Mouse (Mus musculus) yolk sac, embryonic 10.5 days (tissue): ENCODE data around the gene Bcl7c.
"Not testable (repeated sequence)": the region's sequence is repeated elsewhere in the genome, so short reads cannot be mapped to it uniquely, and the experiment has no call there.

Source experiments
- DNase-seq: peaks from one replicate; pipeline ENCODE4 v3.0.0-alpha.2; 2017; ENCODE audit warnings: low spot score

Gene Bcl7c

DNA sequence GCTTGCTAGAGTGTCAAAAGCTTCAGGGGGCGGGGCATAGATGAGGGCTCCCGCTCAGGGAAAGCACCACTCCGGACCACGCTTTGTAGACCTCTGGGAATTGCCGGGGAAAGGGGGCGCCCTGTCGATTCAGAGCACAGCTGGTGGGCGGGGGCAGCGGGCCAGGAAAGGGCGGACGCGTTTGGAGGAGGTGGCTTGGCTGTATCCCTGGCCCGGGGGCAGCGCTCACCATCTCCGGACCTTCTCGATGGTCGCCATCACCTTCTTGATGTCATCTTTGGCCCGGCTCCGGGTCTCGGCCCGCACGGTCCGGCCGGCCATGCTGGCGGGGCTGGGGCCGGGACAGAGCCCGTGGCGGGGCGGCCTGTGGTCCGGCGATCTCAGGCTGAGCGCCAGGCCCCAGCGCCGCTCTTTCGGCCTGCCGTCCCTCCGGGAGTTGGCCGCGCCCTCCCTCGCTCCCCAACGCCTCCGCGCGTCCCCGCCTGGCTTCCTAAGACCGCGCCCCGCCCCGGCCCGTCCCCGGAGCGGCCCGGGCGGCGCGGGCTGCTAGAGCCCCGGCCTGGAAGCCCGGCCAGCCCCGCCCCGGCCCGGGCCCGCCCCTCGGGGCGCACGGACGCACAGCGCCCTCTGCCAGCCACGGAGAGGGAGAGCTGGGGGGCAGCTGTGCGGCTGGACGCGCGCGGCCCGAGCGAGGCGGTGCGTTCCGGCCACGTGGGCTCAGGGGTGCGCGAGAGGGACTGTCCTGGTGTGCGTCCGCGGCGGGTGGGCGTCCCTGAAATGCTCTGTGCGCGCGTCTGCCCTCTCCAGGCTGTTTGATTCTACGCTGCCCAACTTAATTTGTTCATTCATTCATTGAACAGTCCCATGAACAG is at the start of gene Bcl7c:
TSS of gene Bcl7c (minus strand) at position 727 of the 872 bp plus-strand sequence.
- DNase-seq = peak; percentile 95

GRCm38 (mm10) chr7:127753741-127754140 is 45.0 kb upstream of the Bcl7c start:
- no peak for DNase-seq

GRCm38 (mm10) chr7:127753158-127753557 is 44.4 kb upstream of the Bcl7c start:
- DNase-seq = no peak

DNA sequence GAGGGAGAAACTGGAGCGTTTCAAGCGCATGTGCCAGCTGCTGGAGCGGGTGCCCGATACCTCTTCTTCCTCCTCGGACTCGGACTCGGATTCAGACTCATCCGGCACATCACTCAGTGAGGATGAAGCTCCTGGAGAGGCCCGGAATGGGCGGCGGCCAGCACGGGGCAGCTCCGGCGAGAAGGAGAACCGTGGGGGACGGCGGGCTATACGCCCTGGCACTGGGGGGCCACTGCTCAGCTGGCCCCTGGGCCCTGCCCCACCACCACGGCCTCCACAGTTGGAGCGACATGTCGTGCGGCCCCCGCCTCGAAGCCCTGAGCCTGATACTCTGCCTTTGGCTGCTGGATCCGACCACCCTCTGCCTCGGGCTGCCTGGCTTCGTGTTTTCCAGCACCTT is 43.3 kb upstream of the Bcl7c start:
- no peak for DNase-seq

GRCm38 (mm10) chr7:127751619-127752018 is 42.9 kb upstream of the Bcl7c start:
- DNase-seq = peak; percentile 62

GRCm38 (mm10) chr7:127750131-127751127 is 41.7 kb upstream of the Bcl7c start:
- DNase-seq = no peak

- no peak for DNase-seq
Observed at GRCm38 (mm10) chr7:127748235-127748560, 39.5 kb upstream of the Bcl7c start.

- DNase-seq = peak; percentile 73
Observed at GRCm38 (mm10) chr7:127747559-127748234, 39.0 kb upstream of the Bcl7c start.

DNA sequence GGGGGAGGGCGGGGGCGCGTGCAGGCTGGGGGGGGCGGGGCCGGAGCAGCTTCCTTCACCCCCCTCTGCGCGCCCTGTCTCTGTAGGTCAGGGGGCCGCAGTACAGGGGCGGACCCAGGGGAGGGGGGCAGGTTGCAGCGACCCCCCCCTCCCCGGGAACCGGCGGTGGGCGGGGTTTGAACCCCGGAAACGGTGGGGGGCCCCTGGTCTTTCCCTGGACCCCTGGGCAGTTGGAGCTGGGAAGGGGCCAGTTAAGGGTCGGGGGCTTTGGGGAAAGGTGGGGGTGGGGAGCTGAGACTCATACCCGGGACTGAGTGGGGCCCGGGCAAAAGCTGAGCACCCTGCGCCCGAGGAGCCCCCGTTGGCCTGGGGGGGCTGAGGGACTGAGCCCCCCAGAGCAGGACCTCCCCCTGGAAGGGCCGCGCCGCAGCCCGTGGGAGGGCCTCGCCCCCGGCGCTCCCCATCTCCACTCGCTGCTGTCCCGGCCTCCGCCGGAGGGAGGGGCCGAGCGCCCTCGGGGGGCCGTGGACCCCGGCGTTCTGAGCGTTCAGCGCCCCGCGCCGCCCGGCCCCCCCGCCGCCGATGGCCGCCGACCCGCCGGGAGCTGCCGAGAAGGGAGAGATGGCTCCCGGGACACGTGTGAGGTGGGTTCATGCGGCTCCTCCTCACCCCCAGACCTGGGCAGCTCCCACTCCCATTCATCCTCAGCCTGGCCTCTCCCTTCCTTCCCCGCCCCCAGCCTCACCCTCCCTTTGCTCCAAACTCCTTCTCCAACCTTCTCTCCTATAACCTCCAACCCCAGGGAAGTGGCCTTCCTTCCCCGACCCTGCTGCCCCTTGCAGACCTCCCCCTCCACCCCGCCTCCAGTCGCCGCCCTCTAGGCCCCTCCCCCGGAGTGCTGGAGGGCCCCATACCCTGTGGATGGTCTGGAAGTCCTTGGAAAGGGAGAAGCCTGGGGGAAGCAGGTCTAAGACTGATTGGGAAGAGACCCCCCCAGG is 38.1 kb upstream of the Bcl7c start:
- peak; percentile 91 for DNase-seq

- peak; percentile 99 for DNase-seq
Observed at GRCm38 (mm10) chr7:127745652-127746493, 37.1 kb upstream of the Bcl7c start.

GRCm38 (mm10) chr7:127745251-127745651 is 36.5 kb upstream of the Bcl7c start:
- peak; percentile 96 for DNase-seq

DNA sequence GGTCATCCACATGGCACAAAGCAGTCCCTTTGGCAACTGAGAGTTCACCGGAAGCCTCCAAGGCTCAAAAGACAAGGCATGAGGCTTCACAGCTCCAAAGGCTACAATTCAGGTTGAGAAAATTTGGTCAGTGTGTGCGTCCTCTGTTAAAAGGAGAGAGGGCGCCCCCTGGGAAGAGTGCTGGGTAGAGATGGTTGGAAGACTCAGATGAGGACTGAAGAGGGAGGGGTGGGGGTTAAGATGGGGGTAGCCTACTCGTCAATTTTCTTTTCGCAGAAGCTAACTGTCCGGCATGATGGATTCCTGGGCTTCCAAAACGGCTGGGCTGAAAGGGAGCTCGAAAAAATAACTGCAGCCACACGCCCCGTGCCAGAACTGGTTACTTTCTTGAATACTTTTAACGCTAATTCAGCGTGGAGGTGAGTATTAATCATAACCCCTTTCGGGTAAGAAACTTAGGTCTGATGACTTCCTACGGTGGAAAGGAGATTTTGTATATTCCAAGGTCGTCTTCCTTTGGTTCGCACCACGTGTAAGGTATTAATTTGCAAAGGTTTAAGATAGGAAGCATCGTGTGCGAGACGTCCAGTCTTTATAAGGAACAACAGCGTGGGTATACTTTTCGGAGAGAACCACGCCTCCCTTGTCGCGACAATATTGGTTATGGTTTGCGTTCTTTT is 35.8 kb upstream of the Bcl7c start, which contains the start of gene Fbxl19:
TSS of gene Fbxl19 (plus strand) at position 178 of the 680 bp plus-strand sequence.
- peak; percentile 76 for DNase-seq

DNA sequence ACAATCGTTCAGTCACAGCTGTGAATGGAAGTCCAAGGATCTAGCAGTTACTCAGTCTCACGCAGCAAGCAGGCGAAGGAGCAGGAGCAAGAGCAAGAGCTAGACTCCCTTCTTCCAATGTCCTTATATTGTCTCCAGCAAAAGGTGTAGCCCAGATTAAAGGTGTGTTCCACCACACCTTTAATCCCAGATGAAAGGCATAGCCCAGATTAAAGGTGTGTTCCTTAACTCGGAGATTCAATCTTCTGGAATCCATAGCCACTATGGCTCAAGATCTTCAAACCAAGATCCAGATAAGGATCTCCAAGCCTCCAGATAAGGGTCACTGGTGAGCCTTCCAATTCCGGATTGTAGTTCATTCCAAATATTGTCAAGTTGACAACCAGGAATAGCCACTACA is 23.3 kb upstream of the Bcl7c start, which contains the start of gene Ctf2:
TSS of gene Ctf2 (minus strand) at position 101 of the 400 bp plus-strand sequence.
- not testable (repeated sequence) for DNase-seq

DNA sequence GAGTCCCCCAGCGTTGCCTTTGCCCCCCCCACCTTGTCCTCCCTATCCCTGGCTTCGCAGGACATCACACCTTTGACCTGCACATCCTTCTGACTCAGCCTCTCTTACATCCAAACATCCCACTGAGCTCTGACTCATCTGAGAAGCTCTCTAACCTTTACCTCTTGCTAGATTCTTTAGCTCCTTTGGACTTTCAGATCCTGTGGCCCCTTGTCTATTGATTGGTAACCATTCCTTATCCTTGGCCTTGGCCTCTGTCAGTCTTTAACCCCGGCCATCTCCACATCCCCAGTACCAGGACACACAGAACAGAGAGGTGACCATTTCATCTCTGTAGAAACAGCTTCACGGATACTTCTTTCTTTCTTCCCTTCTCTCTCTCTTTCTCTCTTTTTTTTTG is 21.4 kb upstream of the Bcl7c start:
- peak; percentile 68 for DNase-seq

DNA sequence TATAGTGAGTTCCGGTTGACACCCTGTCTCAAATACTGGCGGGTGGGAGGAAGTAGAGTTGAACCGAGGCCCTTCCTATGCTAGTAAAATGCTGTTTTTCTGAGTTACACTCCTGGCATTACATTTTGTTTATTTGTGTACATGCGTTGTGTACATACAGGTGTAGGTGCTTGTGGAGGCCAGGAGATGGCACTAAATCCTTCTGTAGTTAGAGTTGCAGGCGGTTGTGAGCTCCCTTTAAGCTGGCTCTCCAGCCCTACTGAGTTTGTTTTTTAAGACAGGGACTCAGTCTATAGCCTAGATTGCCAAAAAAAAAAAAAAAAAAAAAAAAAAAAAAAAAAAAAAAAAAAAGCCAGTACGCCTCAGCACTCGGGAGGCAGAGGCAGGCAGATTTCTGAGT is 19.2 kb upstream of the Bcl7c start:
- no peak for DNase-seq

- no peak for DNase-seq
Observed at GRCm38 (mm10) chr7:127725924-127726323, 17.2 kb upstream of the Bcl7c start.

DNA sequence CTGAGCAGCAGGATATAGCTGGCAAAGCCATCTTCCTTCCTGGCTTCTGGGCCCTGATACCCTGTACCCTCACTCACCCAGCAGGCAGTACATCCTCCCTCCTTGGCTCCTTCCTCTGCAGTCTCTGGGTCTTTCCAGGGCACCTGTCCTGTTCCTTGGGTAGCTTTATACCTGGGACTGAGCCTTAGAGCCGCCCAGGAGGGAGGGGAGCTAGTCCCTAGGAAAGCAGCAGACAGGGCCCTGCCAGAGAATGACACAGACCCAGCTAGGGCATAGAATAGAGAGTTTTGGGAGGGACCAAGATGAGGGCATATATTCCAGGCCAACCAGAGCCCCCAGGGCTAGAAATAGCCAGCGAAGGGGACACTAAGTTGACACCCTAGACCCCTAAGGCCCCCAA is 16.8 kb upstream of the Bcl7c start:
- no peak for DNase-seq

- no peak for DNase-seq
Observed at GRCm38 (mm10) chr7:127719258-127719657, 10.5 kb upstream of the Bcl7c start.

DNA sequence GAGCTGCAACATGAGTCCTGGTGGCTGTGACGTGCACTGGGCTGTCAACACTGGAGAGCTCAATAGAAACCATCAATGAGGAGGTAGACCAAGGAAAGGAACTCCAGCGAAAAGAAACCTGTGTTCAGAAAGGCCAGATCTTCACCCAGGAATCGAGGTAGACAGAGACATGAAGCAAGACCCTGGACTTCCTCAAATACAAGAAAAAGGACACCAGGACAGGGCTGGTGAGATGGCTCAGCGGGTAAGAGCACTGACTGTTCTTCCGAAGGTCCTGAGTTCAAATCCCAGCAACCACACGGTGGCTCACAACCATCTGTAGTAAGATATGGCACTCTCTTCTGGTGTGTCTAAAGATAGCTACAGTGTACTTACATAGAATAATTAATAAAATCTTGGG is 9.6 kb upstream of the Bcl7c start:
- DNase-seq = no peak
